Mouse (Mus musculus): ENCODE results near the gene Znrf4.
A peak's percentile ranks its signal among the peaks of the same experiment; 100 is the strongest.

The Znrf4 gene

DNA sequence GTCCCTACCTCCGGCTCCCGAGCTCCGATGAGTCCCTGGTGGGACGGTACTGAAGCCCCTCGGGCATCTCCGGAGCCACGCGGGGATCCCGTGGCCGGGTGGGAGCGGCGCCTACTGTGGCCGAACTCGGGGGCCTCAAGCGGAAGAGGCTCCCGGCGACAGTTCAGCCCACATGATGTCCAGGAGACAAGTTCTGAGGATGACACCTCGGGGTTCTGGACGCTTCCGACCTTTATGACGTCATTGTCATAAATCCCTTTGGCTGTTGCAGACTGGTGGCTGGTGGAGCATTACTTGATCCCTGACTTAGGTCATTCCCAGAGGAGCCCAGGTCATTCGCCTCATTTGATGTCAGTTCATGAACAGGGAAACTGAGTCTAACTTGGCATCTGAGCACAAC is at the start of gene Znrf4:
TSS of gene Znrf4 (minus strand) at position 122 of the 400 bp plus-strand sequence.
- DNase-seq (ENCODE audit: low read depth, low spot score), result no peak

- DNase-seq (ENCODE audit: low read depth, low spot score), result no peak
Measured at GRCm38 (mm10) chr17:56561866-56562265, 49.6 kb upstream of the Znrf4 start.

GRCm38 (mm10) chr17:56560131-56560530 is 47.9 kb upstream of the Znrf4 start:
- no peak for DNase-seq (ENCODE audit: low read depth, low spot score)

DNA sequence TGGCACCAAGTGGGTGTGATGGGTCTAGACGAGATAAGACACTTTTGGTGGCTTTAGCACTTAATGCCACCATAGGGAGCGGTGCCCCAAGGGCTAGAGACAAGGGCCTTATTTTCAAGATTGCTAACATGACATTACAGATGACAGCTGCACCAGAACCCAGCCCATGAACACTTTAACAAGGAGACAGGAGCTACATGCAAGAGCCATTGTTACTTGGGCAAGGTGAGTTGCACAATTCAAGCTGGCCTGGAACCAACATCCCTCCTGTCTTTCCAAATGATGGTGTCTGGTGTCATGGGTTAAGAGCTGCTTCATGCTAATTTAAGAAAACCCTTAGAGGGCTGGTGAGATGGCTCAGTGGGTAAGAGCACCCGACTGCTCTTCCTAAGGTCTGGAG is 47.2 kb upstream of the Znrf4 start:
- DNase-seq (ENCODE audit: low read depth, low spot score), result peak; percentile 41

GRCm38 (mm10) chr17:56558448-56558847 is 46.2 kb upstream of the Znrf4 start:
- peak; percentile 77 for DNase-seq (ENCODE audit: low read depth, low spot score)

DNA sequence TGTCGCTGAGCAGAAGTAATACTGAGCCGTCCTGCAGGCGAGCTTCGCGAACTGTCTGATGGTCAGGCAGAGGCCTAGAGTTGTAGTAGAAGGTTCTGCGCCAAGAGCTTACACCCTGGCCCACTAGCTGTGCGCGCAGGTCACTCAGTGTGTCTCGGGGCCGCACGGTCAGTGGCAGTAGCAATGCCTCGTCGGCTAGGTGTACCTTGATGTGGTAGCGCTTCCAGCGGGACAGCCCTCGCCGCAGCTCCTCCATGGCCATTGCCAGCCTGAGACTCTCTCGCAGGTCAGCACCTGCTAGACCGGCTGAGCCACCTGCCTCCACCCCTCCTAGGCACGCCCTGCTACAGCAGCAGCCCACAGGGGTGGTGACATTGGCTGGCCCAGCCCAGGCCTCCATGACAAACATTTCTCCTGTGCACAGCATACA is 41.9 kb upstream of the Znrf4 start, which contains the start of gene Gm20219:
TSS of gene Gm20219 (minus strand) at position 266 of the 430 bp plus-strand sequence.
- DNase-seq (ENCODE audit: low read depth, low spot score), result no peak

DNA sequence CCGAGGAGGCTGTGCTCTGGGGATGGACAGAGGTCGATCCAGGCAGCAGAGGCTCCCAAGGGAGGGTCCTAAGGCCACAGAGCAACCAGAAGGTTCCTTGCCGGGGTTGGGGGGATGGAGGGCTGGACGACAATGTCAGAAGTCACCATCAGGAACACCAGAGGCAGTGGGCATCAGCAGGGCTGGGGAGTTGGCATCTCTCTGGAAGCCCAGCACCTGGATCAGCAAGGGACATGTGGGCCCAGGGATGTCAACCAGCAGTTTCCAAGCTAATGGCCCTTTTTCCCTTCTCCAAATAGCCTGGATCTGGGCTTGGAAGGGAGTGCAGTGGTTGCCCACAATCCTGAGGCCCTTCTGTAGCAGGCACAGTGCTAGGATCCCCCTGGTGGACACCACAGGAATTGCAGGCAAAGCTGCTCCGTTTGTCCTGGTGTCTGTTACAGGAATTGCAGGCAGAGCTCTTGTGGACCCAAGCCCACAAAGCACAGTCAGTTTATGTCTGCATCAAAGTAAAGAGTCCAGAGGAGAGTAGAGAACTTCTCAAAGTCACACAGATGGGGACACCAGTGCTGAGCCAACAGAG is 40.6 kb upstream of the Znrf4 start:
- peak; percentile 91 for DNase-seq (ENCODE audit: low read depth, low spot score)

GRCm38 (mm10) chr17:56551841-56552581 is 39.8 kb upstream of the Znrf4 start:
- no peak for DNase-seq (ENCODE audit: low read depth, low spot score)

GRCm38 (mm10) chr17:56550784-56551475 is 38.7 kb upstream of the Znrf4 start:
- DNase-seq (ENCODE audit: low read depth, low spot score), result no peak

GRCm38 (mm10) chr17:56548605-56549105 is 36.4 kb upstream of the Znrf4 start:
- DNase-seq (ENCODE audit: low read depth, low spot score), result no peak

- DNase-seq (ENCODE audit: low read depth, low spot score), result peak; percentile 32
Measured at GRCm38 (mm10) chr17:56547846-56548604, 35.8 kb upstream of the Znrf4 start.

- no peak for DNase-seq (ENCODE audit: low read depth, low spot score)
Measured at GRCm38 (mm10) chr17:56547116-56547845, 35.0 kb upstream of the Znrf4 start.

- DNase-seq (ENCODE audit: low read depth, low spot score), result no peak
Measured at GRCm38 (mm10) chr17:56546576-56546975, 34.3 kb upstream of the Znrf4 start.

- no peak for DNase-seq (ENCODE audit: low read depth, low spot score)
Measured at GRCm38 (mm10) chr17:56545945-56546344, 33.7 kb upstream of the Znrf4 start.

- no peak for DNase-seq (ENCODE audit: low read depth, low spot score)
Measured at GRCm38 (mm10) chr17:56544699-56545387, 32.6 kb upstream of the Znrf4 start.

- no peak for DNase-seq (ENCODE audit: low read depth, low spot score)
Measured at GRCm38 (mm10) chr17:56543684-56544224, 31.5 kb upstream of the Znrf4 start.

- no peak for DNase-seq (ENCODE audit: low read depth, low spot score)
Measured at GRCm38 (mm10) chr17:56542736-56543135, 30.5 kb upstream of the Znrf4 start.

GRCm38 (mm10) chr17:56540562-56540975 is 28.3 kb upstream of the Znrf4 start:
- DNase-seq (ENCODE audit: low read depth, low spot score), result no peak

DNA sequence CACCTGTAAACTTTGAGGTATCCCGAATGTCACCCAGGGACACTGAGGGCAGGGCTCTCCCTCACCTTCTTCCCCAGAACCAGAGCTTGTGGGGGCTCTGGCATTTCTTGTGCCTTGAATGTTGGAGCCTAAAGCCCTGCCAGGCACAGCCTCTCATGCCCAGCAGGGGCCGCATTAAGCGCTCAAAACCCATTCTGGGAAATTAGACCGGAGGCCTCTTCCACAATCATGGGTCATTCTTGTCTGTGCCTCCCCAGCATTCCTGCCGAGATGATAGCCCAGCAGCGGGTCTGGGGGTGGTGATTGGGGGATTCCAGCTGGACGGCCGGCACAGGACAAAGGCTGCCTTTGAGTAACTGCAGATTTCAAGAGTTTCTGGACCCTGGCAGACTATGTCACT is 25.7 kb upstream of the Znrf4 start:
- no peak for DNase-seq (ENCODE audit: low read depth, low spot score)

DNA sequence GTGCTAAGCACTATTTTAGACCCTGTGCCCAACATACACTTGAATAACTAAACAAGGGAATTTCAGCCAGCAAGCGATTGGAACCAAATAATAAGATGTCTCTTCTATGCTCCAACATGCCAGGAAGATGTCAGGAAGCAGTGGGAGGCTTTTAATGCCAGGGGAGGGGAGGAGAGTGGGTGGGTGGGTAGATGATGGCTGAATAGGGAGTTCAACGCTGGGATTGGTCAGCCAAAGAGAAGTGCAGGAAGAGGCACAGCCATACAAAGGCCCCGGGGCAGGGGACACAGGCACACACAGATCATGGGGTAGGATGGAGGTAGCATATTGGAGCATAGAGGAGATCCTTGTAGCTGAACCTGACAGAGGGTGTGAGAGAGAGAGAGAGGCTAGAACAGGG is 24.6 kb upstream of the Znrf4 start:
- no peak for DNase-seq (ENCODE audit: low read depth, low spot score)

Data from 3T3-L1 (cell line).